Mouse (Mus musculus) liver, embryonic 14.5 days (tissue): ENCODE measurements around the gene Hist2h2aa1.

Source experiments
- CTCF ChIP-seq: IDR thresholded peaks from 2 replicates; pipeline ENCODE4 v1.5.1; 2016; ENCODE audit warnings: antibody characterized with exemption, low read depth, control low read depth
- EP300 ChIP-seq: IDR thresholded peaks from 2 replicates; pipeline ENCODE4 v1.6.1; 2016; ENCODE audit warnings: antibody characterized with exemption, low read depth

DNA sequence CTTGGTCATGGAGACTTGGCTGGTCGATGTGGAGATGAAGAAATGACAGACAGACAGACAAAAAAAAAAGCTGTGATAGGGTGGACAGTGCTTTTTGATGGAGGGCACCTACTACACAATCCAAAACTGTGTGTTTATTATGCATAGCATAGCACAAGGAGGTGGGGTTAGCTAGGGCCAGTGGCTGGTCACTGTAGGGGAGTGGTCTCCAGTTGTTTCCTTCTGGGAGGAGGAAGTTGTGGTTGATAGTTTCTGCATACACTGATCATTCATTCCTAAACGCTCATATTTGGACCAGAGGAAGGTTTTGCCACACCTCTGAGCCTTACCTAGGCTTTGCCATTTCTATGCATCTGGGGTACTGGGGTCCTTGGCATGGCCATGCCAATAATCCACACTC is 14.9 kb upstream of the Hist2h2aa1 start:
- TF ChIP-seq CTCF (no peak), EP300 (no peak)
